Mouse (Mus musculus) E14TG2a.4 (cell line): ENCODE results near the gene Ehd1.

Source experiments
- CTCF ChIP-seq: conservative IDR thresholded peaks from 2 replicates; pipeline ENCODE4 v1.5.1; 2014; ENCODE audit warnings: low read length
- NANOG ChIP-seq: IDR thresholded peaks from 2 replicates; pipeline ENCODE4 v1.6.1; 2014; ENCODE audit warnings: borderline replicate concordance, low read length, mixed read lengths
- POU5F1 ChIP-seq: IDR thresholded peaks from 2 replicates; pipeline ENCODE4 v1.6.1; 2014; ENCODE audit warnings: low read length, borderline replicate concordance

- TF ChIP-seq CTCF (no peak), POU5F1 (no peak), NANOG (no peak)
Observed at GRCm38 (mm10) chr19:6294301-6294700, 17.8 kb downstream of the Ehd1 start.
